Mouse (Mus musculus): ENCODE measurements around the gene Hist1h1b. TPM values are rescaled to one million over a fixed set of nuclear protein-coding genes. Genes with fewer than 3 reads are reported as not detected.
"Not testable (repeated sequence)": the region's sequence is repeated elsewhere in the genome, so short reads cannot be mapped to it uniquely, and the experiment has no call there.

The Hist1h1b gene
- total RNA-seq (2014; rRNA removed) = 3.5 and 4.5 TPM in 2 replicates
- 0.35 TPM in 1 of 2 replicates, not detected in the other for polyA plus RNA-seq (2012; rRNA removed)

DNA sequence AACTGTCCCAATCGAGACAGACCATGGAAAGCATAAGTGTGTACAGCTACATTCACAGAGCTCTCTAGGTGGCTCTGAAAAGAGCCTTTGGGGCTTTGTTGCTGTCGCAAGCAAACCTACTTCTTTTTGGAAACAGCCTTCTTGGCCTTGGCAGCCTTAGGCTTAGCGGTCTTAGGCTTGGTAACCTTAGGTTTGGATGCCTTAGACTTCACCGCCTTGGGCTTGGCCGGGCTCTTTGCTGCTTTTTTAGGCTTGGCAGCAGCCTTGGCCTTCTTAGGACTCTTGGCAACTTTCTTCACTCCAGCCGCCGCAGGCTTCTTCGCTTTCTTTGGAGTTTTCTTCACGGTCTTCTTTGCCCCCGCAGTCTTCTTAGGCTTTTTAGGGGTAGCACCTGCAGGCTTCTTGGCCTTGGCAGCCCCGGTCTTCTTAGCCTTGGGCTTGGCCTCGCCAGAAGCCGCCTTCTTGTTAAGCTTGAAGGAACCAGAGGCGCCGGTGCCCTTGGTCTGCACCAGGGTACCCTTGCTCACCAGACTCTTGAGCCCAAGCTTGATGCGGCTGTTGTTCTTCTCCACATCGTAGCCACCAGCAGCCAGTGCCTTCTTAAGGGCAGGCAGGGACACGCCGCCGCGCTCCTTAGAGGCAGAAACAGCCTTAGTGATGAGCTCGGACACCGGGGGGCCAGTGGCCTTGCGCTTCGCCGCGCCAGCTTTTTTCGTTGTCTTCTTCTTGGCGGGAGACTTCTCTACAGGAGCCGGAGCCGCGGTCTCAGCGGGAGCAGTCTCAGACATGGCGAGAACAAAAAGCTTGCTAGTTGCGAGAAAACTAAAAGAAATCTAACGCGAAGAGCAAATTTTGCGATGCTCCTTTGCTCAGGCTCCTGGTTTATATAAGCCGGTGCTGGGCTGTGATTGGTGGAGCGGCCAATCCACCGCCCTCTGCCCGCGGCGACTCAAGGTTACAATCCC, at the start of gene Hist1h1b:
TSS of gene Hist1h1b (minus strand) at position 859 of the 965 bp plus-strand sequence.
- Histone ChIP-seq H3K4me3 (ENCODE audit: insufficient read depth, low read depth, low read length) (peak within 1 kb of the TSS; percentile 57), H3K36me3 (ENCODE audit: control insufficient read depth, insufficient read depth, low read length) (no peaks in the 10 kb centered on the region), H3K4me1 (ENCODE audit: control insufficient read depth, insufficient read depth, low read length) (peaks cover 7% of the 10 kb centered on the region), H3K27ac (replicated peaks; ENCODE audit: insufficient read depth, low read depth, low read length) (no peak within 1 kb of the TSS), H3K9ac (ENCODE audit: low read depth, low read length) (peak within 1 kb of the TSS; percentile 69), H3K27me3 (ENCODE audit: control insufficient read depth, insufficient read depth, low read length) (no peaks in the 10 kb centered on the region), H3K79me2 (ENCODE audit: control insufficient read depth, insufficient read depth, low read length) (no peaks in the 10 kb centered on the region)
- peak; percentile 31 for DNase-seq (ENCODE audit: extremely low read depth, low read depth, low spot score)
- TF ChIP-seq POLR2A (IDR thresholded peaks at IDR 0.05; ENCODE audit: extremely low read depth, insufficient read depth, low read length) (0 out of 2 replicates have a peak, but pooled peaks have one; percentile 30), CTCF (IDR thresholded peaks at IDR 0.05; ENCODE audit: low read depth, low read length) (no peak)
- 1% methylated on average over 44 of the region's 44 CpGs for WGBS

DNA sequence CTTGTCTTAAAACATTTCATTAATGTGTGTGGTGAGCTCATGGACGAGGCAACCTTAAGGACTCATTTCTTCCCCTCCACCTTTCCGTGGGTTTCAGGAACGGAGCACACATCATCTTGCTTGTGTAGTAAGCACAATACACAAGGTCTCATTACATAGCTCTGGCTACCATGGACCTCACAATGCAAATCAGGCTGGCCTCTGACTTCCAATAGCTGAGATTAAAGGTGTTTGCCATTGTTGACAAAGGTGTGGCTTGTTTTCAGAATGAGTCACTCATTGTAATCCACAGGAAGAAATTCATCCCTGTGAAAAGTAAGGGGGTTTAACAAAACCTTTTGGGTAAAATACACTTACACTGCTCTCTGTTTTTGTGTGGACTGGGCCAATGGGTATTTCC, 48.1 kb upstream of the Hist1h1b start:
- Histone ChIP-seq H3K79me2 (ENCODE audit: control insufficient read depth, insufficient read depth, low read length) (no peaks in the 10 kb centered on the region), H3K4me1 (ENCODE audit: control insufficient read depth, insufficient read depth, low read length) (no peaks in the 10 kb centered on the region), H3K4me3 (ENCODE audit: insufficient read depth, low read depth, low read length) (no peak overlapping the region), H3K27ac (replicated peaks; ENCODE audit: insufficient read depth, low read depth, low read length) (no peak overlapping the region), H3K27me3 (ENCODE audit: control insufficient read depth, insufficient read depth, low read length) (no peaks in the 10 kb centered on the region), H3K36me3 (ENCODE audit: control insufficient read depth, insufficient read depth, low read length) (no peaks in the 10 kb centered on the region), H3K9ac (ENCODE audit: low read depth, low read length) (no peak overlapping the region)
- TF ChIP-seq POLR2A (IDR thresholded peaks at IDR 0.05; ENCODE audit: extremely low read depth, insufficient read depth, low read length) (no peak), CTCF (IDR thresholded peaks at IDR 0.05; ENCODE audit: low read depth, low read length) (no peak)
- DNase-seq (ENCODE audit: extremely low read depth, low read depth, low spot score) = no peak
- WGBS = 89% methylated on average over 3 of the region's 3 CpGs

DNA sequence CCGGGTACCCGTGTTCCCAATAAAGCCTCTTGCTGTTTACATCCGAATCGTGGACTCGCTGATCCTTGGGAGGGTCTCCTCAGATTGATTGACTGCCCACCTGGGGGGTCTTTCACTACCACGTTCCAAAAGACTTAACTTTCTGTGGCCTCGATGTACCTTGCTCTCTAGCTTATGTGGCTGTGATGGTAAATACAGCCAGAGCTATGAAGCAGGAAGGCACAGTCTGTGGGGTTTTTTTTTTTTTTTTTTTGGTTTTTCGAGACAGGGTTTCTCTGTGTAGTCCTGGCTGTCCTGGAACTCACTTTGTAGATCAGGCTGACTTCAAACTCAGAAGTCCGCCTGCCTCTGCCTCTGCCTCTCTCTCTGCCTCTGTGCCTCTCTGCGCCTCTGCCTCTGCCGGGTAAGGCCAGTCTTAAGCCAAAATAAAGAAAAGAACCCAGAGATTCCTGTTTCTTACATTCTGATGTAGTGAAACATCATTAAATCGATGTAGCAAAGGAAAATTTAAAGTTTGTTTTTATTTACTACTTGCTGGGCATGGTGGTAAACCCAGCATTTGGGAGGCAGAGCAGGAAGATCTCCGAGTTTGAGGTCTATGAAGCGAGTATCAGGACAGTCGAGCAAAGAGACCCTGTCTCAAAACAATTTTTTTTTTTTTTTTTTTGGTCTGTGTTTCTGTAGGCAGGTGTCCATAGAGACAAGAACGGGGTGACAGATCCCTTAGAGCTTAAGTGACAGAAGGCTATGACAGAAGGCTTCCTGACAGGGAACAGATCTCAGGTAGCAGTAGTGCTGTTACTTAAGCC, 39.9 kb upstream of the Hist1h1b start:
- 92% methylated on average over 6 of the region's 16 CpGs for WGBS
- not testable (repeated sequence) for H3K4me3 ChIP-seq (ENCODE audit: insufficient read depth, low read depth, low read length); DNase-seq (ENCODE audit: extremely low read depth, low read depth, low spot score); H3K36me3 ChIP-seq (ENCODE audit: control insufficient read depth, insufficient read depth, low read length); H3K4me1 ChIP-seq (ENCODE audit: control insufficient read depth, insufficient read depth, low read length); H3K79me2 ChIP-seq (ENCODE audit: control insufficient read depth, insufficient read depth, low read length); H3K27me3 ChIP-seq (ENCODE audit: control insufficient read depth, insufficient read depth, low read length); H3K27ac ChIP-seq (replicated peaks; ENCODE audit: insufficient read depth, low read depth, low read length); H3K9ac ChIP-seq (ENCODE audit: low read depth, low read length)

DNA sequence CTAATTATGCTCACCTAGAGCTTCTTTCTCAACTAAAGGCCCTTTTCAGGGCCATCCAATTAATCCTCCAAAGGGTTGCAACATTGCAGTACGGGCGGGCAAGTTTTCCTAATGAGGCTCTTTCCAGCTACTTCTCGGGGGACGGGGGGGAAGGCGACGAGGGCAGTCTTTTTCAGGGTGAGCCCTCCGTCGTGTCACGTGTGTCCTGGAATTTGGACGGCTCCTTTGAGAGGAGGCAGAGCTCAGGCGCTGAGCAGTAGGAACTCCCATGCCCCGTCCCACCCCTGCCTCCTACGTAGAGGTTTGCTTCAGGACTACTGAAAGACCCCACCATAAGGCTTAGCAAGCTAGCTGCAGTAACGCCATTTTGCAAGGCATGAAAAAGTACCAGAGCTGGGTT, 31.7 kb upstream of the Hist1h1b start:
- H3K9ac ChIP-seq (ENCODE audit: low read depth, low read length); DNase-seq (ENCODE audit: extremely low read depth, low read depth, low spot score); H3K4me1 ChIP-seq (ENCODE audit: control insufficient read depth, insufficient read depth, low read length); H3K27me3 ChIP-seq (ENCODE audit: control insufficient read depth, insufficient read depth, low read length); H3K27ac ChIP-seq (replicated peaks; ENCODE audit: insufficient read depth, low read depth, low read length); H3K79me2 ChIP-seq (ENCODE audit: control insufficient read depth, insufficient read depth, low read length); H3K36me3 ChIP-seq (ENCODE audit: control insufficient read depth, insufficient read depth, low read length): not testable (repeated sequence)
- H3K4me3 ChIP-seq (ENCODE audit: insufficient read depth, low read depth, low read length) = peak overlapping the region; percentile 30; the same call in 1 of the 2 replicates
- under 1% methylated on average over 14 of the region's 14 CpGs for WGBS

DNA sequence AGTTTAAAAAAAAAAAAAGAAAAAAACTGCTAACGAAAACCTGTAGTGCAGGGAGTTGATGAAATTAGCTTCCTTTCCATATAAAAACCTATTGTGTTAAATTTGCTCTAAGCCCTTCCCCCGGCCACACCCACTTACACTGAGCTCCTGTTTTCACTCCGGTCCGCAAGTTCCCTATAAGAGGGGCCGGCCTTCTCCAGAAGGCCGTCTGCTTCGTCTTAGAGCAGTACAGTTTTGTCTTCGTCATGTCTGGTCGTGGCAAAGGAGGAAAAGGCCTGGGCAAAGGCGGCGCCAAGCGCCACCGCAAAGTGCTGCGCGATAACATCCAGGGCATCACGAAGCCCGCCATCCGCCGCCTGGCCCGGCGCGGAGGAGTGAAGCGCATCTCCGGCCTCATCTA, 31.1 kb upstream of the Hist1h1b start, which contains the start of gene Hist1h4m:
TSS of gene Hist1h4m (plus strand) at position 208 of the 400 bp plus-strand sequence.
- H3K4me3 ChIP-seq (ENCODE audit: insufficient read depth, low read depth, low read length) = peak within 1 kb of the TSS; percentile 30; the same call in 1 of the 2 replicates
- not testable (repeated sequence) for H3K79me2 ChIP-seq (ENCODE audit: control insufficient read depth, insufficient read depth, low read length); DNase-seq (ENCODE audit: extremely low read depth, low read depth, low spot score); H3K9ac ChIP-seq (ENCODE audit: low read depth, low read length); H3K27ac ChIP-seq (replicated peaks; ENCODE audit: insufficient read depth, low read depth, low read length); H3K27me3 ChIP-seq (ENCODE audit: control insufficient read depth, insufficient read depth, low read length); H3K36me3 ChIP-seq (ENCODE audit: control insufficient read depth, insufficient read depth, low read length); H3K4me1 ChIP-seq (ENCODE audit: control insufficient read depth, insufficient read depth, low read length)
- WGBS = no CpG with 5 or more reads among the region's 24 CpGs

GRCm38 (mm10) chr13:21811074-21811473, 30.6 kb upstream of the Hist1h1b start:
- not testable (repeated sequence) for H3K4me1 ChIP-seq (ENCODE audit: control insufficient read depth, insufficient read depth, low read length); H3K9ac ChIP-seq (ENCODE audit: low read depth, low read length); H3K27me3 ChIP-seq (ENCODE audit: control insufficient read depth, insufficient read depth, low read length); DNase-seq (ENCODE audit: extremely low read depth, low read depth, low spot score); H3K79me2 ChIP-seq (ENCODE audit: control insufficient read depth, insufficient read depth, low read length); H3K27ac ChIP-seq (replicated peaks; ENCODE audit: insufficient read depth, low read depth, low read length); H3K36me3 ChIP-seq (ENCODE audit: control insufficient read depth, insufficient read depth, low read length); H3K4me3 ChIP-seq (ENCODE audit: insufficient read depth, low read depth, low read length)
- WGBS = no CpG with 5 or more reads among the region's 8 CpGs

- H3K36me3 ChIP-seq (ENCODE audit: control insufficient read depth, insufficient read depth, low read length); H3K4me1 ChIP-seq (ENCODE audit: control insufficient read depth, insufficient read depth, low read length); H3K27me3 ChIP-seq (ENCODE audit: control insufficient read depth, insufficient read depth, low read length); H3K27ac ChIP-seq (replicated peaks; ENCODE audit: insufficient read depth, low read depth, low read length); H3K4me3 ChIP-seq (ENCODE audit: insufficient read depth, low read depth, low read length); DNase-seq (ENCODE audit: extremely low read depth, low read depth, low spot score); H3K79me2 ChIP-seq (ENCODE audit: control insufficient read depth, insufficient read depth, low read length); H3K9ac ChIP-seq (ENCODE audit: low read depth, low read length): not testable (repeated sequence)
- WGBS = no CpG with 5 or more reads among the region's 23 CpGs
These were observed 29.6 kb upstream of the Hist1h1b start, which contains the start of the genes Hist1h2bq and Hist1h2ao for GRCm38 (mm10) chr13:21810073-21810472. Gene Hist1h2bq (minus strand): TSS chr13:21810197. Gene Hist1h2ao (plus strand): TSS chr13:21810465.

- H3K79me2 ChIP-seq (ENCODE audit: control insufficient read depth, insufficient read depth, low read length); DNase-seq (ENCODE audit: extremely low read depth, low read depth, low spot score): not testable (repeated sequence)
These were observed 22.6 kb upstream of the Hist1h1b start for GRCm38 (mm10) chr13:21803058-21803457.

More at GRCm38 (mm10) chr13:21803058-21803457, 22.6 kb upstream of the Hist1h1b start:
- H3K9ac ChIP-seq (ENCODE audit: low read depth, low read length); H3K4me3 ChIP-seq (ENCODE audit: insufficient read depth, low read depth, low read length); H3K27ac ChIP-seq (replicated peaks; ENCODE audit: insufficient read depth, low read depth, low read length); H3K36me3 ChIP-seq (ENCODE audit: control insufficient read depth, insufficient read depth, low read length); H3K27me3 ChIP-seq (ENCODE audit: control insufficient read depth, insufficient read depth, low read length); H3K4me1 ChIP-seq (ENCODE audit: control insufficient read depth, insufficient read depth, low read length): not testable (repeated sequence)
- no CpG with 5 or more reads among the region's 4 CpGs for WGBS

Measured in liver, adult 2 months (tissue).